Mouse (Mus musculus): ENCODE measurements around the gene Lmf2. TPM values are rescaled to one million over a fixed set of nuclear protein-coding genes. Genes with fewer than 3 reads are reported as not detected.

Lmf2 gene
- polyA plus RNA-seq, 1 experiment from 2014 or later = 55.8 TPM

- Histone ChIP-seq H3K27me3 (replicated peaks; ENCODE audit: control insufficient read depth, insufficient read depth, low read length) (no peaks in the 10 kb centered on the region; the same call in 1 of the 2 replicates), H3K9ac (ENCODE audit: low read depth, low read length) (no peak overlapping the region), H3K36me3 (ENCODE audit: control insufficient read depth, insufficient read depth, low read length) (no peaks in the 10 kb centered on the region), H3K4me3 (ENCODE audit: low read length) (no peak overlapping the region), H3K9me3 (ENCODE audit: control insufficient read depth, low read length) (no peaks in the 10 kb centered on the region), H3K4me2 (ENCODE audit: low read depth, low read length) (no peak overlapping the region), H3K4me1 (ENCODE audit: control insufficient read depth, insufficient read depth, low read length) (no peaks in the 10 kb centered on the region), H3K27ac (ENCODE audit: low read length) (no peak overlapping the region)
- 79% methylated on average over 17 of the region's 17 CpGs for WGBS
- no peak for ATAC-seq
Observed at GRCm38 (mm10) chr15:89334774-89335537, 20.5 kb downstream of the Lmf2 start.

DNA sequence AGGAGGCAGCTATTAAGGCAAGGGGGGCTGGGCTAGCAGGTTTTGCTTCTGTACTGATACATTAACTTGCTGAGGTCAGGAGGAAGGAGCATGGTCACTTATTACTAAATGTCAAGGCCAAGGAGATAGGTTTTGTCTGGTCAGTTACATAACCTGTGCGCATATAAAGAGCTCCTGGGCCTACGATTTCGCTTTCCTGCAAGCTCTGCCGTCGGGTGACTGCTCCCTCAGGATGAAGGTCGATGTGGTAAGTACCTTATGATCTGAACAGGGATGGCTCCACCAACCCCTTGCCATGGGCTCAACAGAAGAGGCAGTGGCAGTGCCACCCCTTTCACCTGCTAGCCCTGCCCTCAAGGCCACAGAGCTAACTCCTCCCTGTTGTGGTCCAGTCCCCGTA lies 21.2 kb downstream of the Lmf2 start, which contains the start of gene Miox:
TSS of gene Miox (plus strand) at position 128 of the 400 bp plus-strand sequence.
- no peaks in the 10 kb centered on the region for H3K9me3 ChIP-seq (ENCODE audit: control insufficient read depth, low read length)
- no peak within 1 kb of the TSS for H3K4me3 ChIP-seq (ENCODE audit: low read length)
- no peak for ATAC-seq
- no peak within 1 kb of the TSS for H3K27ac ChIP-seq (ENCODE audit: low read length)
- H3K9ac ChIP-seq (ENCODE audit: low read depth, low read length) = no peak within 1 kb of the TSS
- 84% methylated on average over 7 of the region's 7 CpGs for WGBS
- no peaks in the 10 kb centered on the region; the same call in 1 of the 2 replicates for H3K27me3 ChIP-seq (replicated peaks; ENCODE audit: control insufficient read depth, insufficient read depth, low read length)
- H3K36me3 ChIP-seq (ENCODE audit: control insufficient read depth, insufficient read depth, low read length) = no peaks in the 10 kb centered on the region
- no peaks in the 10 kb centered on the region for H3K4me1 ChIP-seq (ENCODE audit: control insufficient read depth, insufficient read depth, low read length)
- H3K4me2 ChIP-seq (ENCODE audit: low read depth, low read length) = no peak within 1 kb of the TSS

- Histone ChIP-seq H3K9me3 (ENCODE audit: control insufficient read depth, low read length) (no peaks in the 10 kb centered on the region), H3K4me1 (ENCODE audit: control insufficient read depth, insufficient read depth, low read length) (no peaks in the 10 kb centered on the region), H3K27me3 (replicated peaks; ENCODE audit: control insufficient read depth, insufficient read depth, low read length) (peaks cover 11% of the 10 kb centered on the region; the same call in 1 of the 2 replicates), H3K36me3 (ENCODE audit: control insufficient read depth, insufficient read depth, low read length) (no peaks in the 10 kb centered on the region), H3K27ac (ENCODE audit: low read length) (no peak overlapping the region), H3K4me2 (ENCODE audit: low read depth, low read length) (no peak overlapping the region), H3K9ac (ENCODE audit: low read depth, low read length) (no peak overlapping the region), H3K4me3 (ENCODE audit: low read length) (no peak overlapping the region)
- no peak for ATAC-seq
- WGBS = 66% methylated on average over 5 of the region's 5 CpGs
Observed at GRCm38 (mm10) chr15:89326441-89326840, 29.0 kb downstream of the Lmf2 start.

GRCm38 (mm10) chr15:89323656-89324055 lies 31.8 kb downstream of the Lmf2 start:
- Histone ChIP-seq H3K27me3 (replicated peaks; ENCODE audit: control insufficient read depth, insufficient read depth, low read length) (peaks cover 11% of the 10 kb centered on the region; the same call in 1 of the 2 replicates), H3K4me3 (ENCODE audit: low read length) (peak overlapping the region; percentile 40), H3K4me1 (ENCODE audit: control insufficient read depth, insufficient read depth, low read length) (no peaks in the 10 kb centered on the region), H3K27ac (ENCODE audit: low read length) (no peak overlapping the region), H3K9ac (ENCODE audit: low read depth, low read length) (no peak overlapping the region), H3K9me3 (ENCODE audit: control insufficient read depth, low read length) (no peaks in the 10 kb centered on the region), H3K36me3 (ENCODE audit: control insufficient read depth, insufficient read depth, low read length) (no peaks in the 10 kb centered on the region), H3K4me2 (ENCODE audit: low read depth, low read length) (no peak overlapping the region)
- WGBS = 90% methylated on average over 4 of the region's 4 CpGs
- ATAC-seq = no peak

DNA sequence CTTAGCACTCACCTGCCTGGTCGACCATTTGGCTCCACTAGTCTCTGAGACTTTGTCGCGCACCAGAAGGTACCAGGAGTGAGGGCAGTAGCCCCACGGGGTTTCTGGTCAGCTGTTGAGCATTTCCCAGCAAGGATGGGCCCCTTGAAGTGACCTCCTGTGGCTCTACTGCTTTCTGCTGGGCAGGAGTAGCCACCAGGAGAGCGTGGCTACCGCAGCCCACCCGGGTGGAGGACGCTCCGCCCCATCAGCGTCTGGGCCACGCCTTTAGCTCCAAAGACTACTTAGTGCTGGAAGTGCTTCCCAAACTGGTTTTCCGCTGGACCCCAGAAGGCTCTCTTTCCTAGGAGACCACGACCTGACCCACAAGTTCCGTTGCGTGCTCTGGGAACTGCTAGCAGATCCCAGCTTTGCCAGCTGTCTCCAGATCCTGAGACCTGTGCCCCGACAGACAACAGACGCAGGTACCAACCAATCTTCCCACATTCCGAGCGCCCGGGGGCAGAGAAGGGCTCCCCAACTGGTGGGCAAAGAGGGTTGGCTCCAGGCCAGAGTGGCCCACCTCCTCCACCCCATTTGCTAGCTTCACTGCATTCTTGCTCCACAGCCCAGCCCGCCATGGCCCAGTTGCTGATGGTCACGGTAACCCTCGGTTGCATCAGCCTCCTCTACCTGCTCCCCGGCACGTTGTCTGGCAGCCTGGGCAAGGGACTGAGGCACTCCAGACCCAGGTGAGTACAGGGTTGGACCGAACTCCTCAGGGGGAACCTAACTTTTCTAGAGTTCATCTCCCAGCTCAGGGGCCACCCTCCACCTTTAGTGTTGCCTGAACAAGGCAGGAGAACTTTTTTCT lies 32.6 kb downstream of the Lmf2 start, which contains the start of gene Adm2:
TSS of gene Adm2 (plus strand) at position 51 of the 853 bp plus-strand sequence.
- Histone ChIP-seq H3K9me3 (ENCODE audit: control insufficient read depth, low read length) (no peaks in the 10 kb centered on the region), H3K4me1 (ENCODE audit: control insufficient read depth, insufficient read depth, low read length) (no peaks in the 10 kb centered on the region), H3K4me3 (ENCODE audit: low read length) (peak within 1 kb of the TSS; percentile 40), H3K27me3 (replicated peaks; ENCODE audit: control insufficient read depth, insufficient read depth, low read length) (peaks cover 11% of the 10 kb centered on the region; the same call in 1 of the 2 replicates), H3K27ac (ENCODE audit: low read length) (no peak within 1 kb of the TSS), H3K4me2 (ENCODE audit: low read depth, low read length) (peak within 1 kb of the TSS; percentile 56), H3K36me3 (ENCODE audit: control insufficient read depth, insufficient read depth, low read length) (no peaks in the 10 kb centered on the region), H3K9ac (ENCODE audit: low read depth, low read length) (peak within 1 kb of the TSS; percentile 44; the same call in 1 of the 2 replicates)
- 7% methylated on average over 26 of the region's 26 CpGs for WGBS
- ATAC-seq = peak; percentile 58; the same call in 1 of the 2 replicates

GRCm38 (mm10) chr15:89321264-89321663 lies 34.2 kb downstream of the Lmf2 start:
- no peak overlapping the region for H3K27ac ChIP-seq (ENCODE audit: low read length)
- no peak overlapping the region for H3K4me2 ChIP-seq (ENCODE audit: low read depth, low read length)
- no peaks in the 10 kb centered on the region for H3K4me1 ChIP-seq (ENCODE audit: control insufficient read depth, insufficient read depth, low read length)
- WGBS = 75% methylated on average over 8 of the region's 8 CpGs
- H3K9me3 ChIP-seq (ENCODE audit: control insufficient read depth, low read length) = no peaks in the 10 kb centered on the region
- ATAC-seq = no peak
- peaks cover 11% of the 10 kb centered on the region; the same call in 1 of the 2 replicates for H3K27me3 ChIP-seq (replicated peaks; ENCODE audit: control insufficient read depth, insufficient read depth, low read length)
- no peak overlapping the region for H3K9ac ChIP-seq (ENCODE audit: low read depth, low read length)
- no peak overlapping the region for H3K4me3 ChIP-seq (ENCODE audit: low read length)
- no peaks in the 10 kb centered on the region for H3K36me3 ChIP-seq (ENCODE audit: control insufficient read depth, insufficient read depth, low read length)

GRCm38 (mm10) chr15:89316146-89316545 lies 39.3 kb downstream of the Lmf2 start:
- Histone ChIP-seq H3K9me3 (ENCODE audit: control insufficient read depth, low read length) (no peaks in the 10 kb centered on the region), H3K4me1 (ENCODE audit: control insufficient read depth, insufficient read depth, low read length) (peaks cover 11% of the 10 kb centered on the region), H3K27me3 (replicated peaks; ENCODE audit: control insufficient read depth, insufficient read depth, low read length) (no peaks in the 10 kb centered on the region), H3K9ac (ENCODE audit: low read depth, low read length) (no peak overlapping the region), H3K4me2 (ENCODE audit: low read depth, low read length) (no peak overlapping the region), H3K36me3 (ENCODE audit: control insufficient read depth, insufficient read depth, low read length) (no peaks in the 10 kb centered on the region), H3K27ac (ENCODE audit: low read length) (no peak overlapping the region), H3K4me3 (ENCODE audit: low read length) (no peak overlapping the region)
- 71% methylated on average over 11 of the region's 11 CpGs for WGBS
- ATAC-seq = no peak

DNA sequence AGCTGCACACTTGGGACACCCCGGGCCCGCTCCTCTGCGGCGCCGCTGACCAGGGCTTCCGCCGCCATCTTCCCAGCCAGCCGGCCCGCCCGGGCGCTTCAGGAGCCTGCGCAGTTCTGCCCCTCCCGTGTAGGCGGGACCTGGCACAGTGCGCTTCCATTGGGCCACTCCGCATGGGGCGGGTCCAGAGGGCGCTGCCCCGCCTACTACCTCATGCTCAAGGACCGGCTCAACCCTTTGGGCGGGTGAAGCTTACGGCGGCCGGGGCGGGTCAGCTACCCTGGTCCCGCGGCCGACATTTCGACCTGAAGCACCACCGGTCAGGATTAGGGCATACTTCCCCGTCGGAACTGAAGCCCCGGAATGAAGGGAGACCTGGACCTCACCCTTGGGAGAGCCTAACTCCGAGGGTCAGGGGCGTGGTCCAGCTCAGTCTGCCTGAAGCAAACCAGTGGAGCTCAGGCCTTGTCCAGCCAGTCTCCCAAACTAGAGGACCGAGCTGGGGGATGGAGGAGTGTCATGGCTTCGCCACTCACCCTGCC lies 40.2 kb downstream of the Lmf2 start, which contains the start of gene Sbf1:
TSS of gene Sbf1 (minus strand) at position 122 of the 542 bp plus-strand sequence.
- peak; percentile 100 for ATAC-seq
- peak within 1 kb of the TSS; percentile 89 for H3K4me3 ChIP-seq (ENCODE audit: low read length)
- peak within 1 kb of the TSS; percentile 88 for H3K9ac ChIP-seq (ENCODE audit: low read depth, low read length)
- WGBS = under 1% methylated on average over 37 of the region's 37 CpGs
- H3K9me3 ChIP-seq (ENCODE audit: control insufficient read depth, low read length) = no peaks in the 10 kb centered on the region
- no peaks in the 10 kb centered on the region for H3K36me3 ChIP-seq (ENCODE audit: control insufficient read depth, insufficient read depth, low read length)
- peaks cover 11% of the 10 kb centered on the region for H3K4me1 ChIP-seq (ENCODE audit: control insufficient read depth, insufficient read depth, low read length)
- H3K4me2 ChIP-seq (ENCODE audit: low read depth, low read length) = peak within 1 kb of the TSS; percentile 90
- H3K27me3 ChIP-seq (replicated peaks; ENCODE audit: control insufficient read depth, insufficient read depth, low read length) = no peaks in the 10 kb centered on the region
- peak within 1 kb of the TSS; percentile 54; the same call in 1 of the 2 replicates for H3K27ac ChIP-seq (ENCODE audit: low read length)

All from intestine, embryonic 16.5 days (tissue).